Mouse (Mus musculus): ENCODE measurements around the gene Tbc1d24. TPM values are rescaled to one million over a fixed set of nuclear protein-coding genes. Genes with fewer than 3 reads are reported as not detected.
A peak's percentile ranks its signal among the peaks of the same experiment; 100 is the strongest.

Tbc1d24 gene
- total and polyA plus RNA-seq, 2 experiments, result 13.3 to 31.5 TPM

GRCm38 (mm10) chr17:24205908-24206361 lies 573 bp upstream of the Tbc1d24 start:
- Histone ChIP-seq H3K4me1 (ENCODE audit: control insufficient read depth, insufficient read depth, low read length) (peaks cover 39% of the 10 kb centered on the region), H3K4me3 (ENCODE audit: insufficient read depth, low read depth, low read length) (peak overlapping the region; percentile 82; the same call in 1 of the 2 replicates), H3K36me3 (ENCODE audit: control insufficient read depth, insufficient read depth, low read length) (no peaks in the 10 kb centered on the region), H3K27me3 (ENCODE audit: control insufficient read depth, insufficient read depth, low read length) (no peaks in the 10 kb centered on the region), H3K27ac (replicated peaks; ENCODE audit: insufficient read depth, low read depth, low read length) (peak overlapping the region; percentile 17), H3K9ac (ENCODE audit: low read depth, low read length) (peak overlapping the region; percentile 95), H3K79me2 (ENCODE audit: control insufficient read depth, insufficient read depth, low read length) (peaks cover 19% of the 10 kb centered on the region; the same call in 1 of the 2 replicates)
- 13% methylated on average over 15 of the region's 15 CpGs for WGBS
- no peak for DNase-seq (ENCODE audit: extremely low read depth, low read depth, low spot score)
- TF ChIP-seq CTCF (IDR thresholded peaks at IDR 0.05; ENCODE audit: low read depth, low read length) (no peak), POLR2A (IDR thresholded peaks at IDR 0.05; ENCODE audit: extremely low read depth, insufficient read depth, low read length) (0 out of 2 replicates have a peak, but pooled peaks have one; percentile 4)

DNA sequence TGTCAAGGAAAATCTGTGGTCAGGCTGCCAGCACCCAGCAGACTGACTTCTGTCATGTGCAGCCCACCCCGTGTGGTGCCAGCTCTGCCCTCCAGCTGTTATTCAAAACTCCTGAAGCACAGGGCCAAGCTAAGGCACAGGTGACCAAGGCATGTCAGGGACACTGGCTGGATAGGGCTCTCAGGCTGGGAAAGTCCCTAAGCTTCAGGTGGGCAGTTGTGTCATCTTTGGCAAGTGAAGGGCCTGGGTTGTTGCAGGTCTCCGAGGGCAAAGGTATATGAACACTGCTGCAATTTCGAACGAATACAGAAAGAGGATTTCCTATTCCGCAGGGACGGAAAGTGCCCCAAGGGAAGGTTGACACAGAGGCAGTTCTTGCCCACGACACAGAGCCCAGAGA lies 516 bp downstream of the Tbc1d24 start:
- no peaks in the 10 kb centered on the region for H3K36me3 ChIP-seq (ENCODE audit: control insufficient read depth, insufficient read depth, low read length)
- no peaks in the 10 kb centered on the region for H3K27me3 ChIP-seq (ENCODE audit: control insufficient read depth, insufficient read depth, low read length)
- TF ChIP-seq CTCF (IDR thresholded peaks at IDR 0.05; ENCODE audit: low read depth, low read length) (no peak), POLR2A (IDR thresholded peaks at IDR 0.05; ENCODE audit: extremely low read depth, insufficient read depth, low read length) (no peak)
- H3K4me3 ChIP-seq (ENCODE audit: insufficient read depth, low read depth, low read length), result peak overlapping the region; percentile 82
- H3K27ac ChIP-seq (replicated peaks; ENCODE audit: insufficient read depth, low read depth, low read length), result peak overlapping the region; percentile 72
- peaks cover 22% of the 10 kb centered on the region; the same call in 1 of the 2 replicates for H3K79me2 ChIP-seq (ENCODE audit: control insufficient read depth, insufficient read depth, low read length)
- WGBS, result 3% methylated on average over 7 of the region's 7 CpGs
- peak; percentile 70 for DNase-seq (ENCODE audit: extremely low read depth, low read depth, low spot score)
- peak overlapping the region; percentile 95 for H3K9ac ChIP-seq (ENCODE audit: low read depth, low read length)
- H3K4me1 ChIP-seq (ENCODE audit: control insufficient read depth, insufficient read depth, low read length), result peaks cover 29% of the 10 kb centered on the region

- Histone ChIP-seq H3K27ac (replicated peaks; ENCODE audit: insufficient read depth, low read depth, low read length) (no peak overlapping the region; the same call in 1 of the 2 replicates), H3K36me3 (ENCODE audit: control insufficient read depth, insufficient read depth, low read length) (no peaks in the 10 kb centered on the region), H3K79me2 (ENCODE audit: control insufficient read depth, insufficient read depth, low read length) (peaks cover 32% of the 10 kb centered on the region; the same call in 1 of the 2 replicates), H3K4me1 (ENCODE audit: control insufficient read depth, insufficient read depth, low read length) (peaks cover 31% of the 10 kb centered on the region), H3K27me3 (ENCODE audit: control insufficient read depth, insufficient read depth, low read length) (no peaks in the 10 kb centered on the region), H3K4me3 (ENCODE audit: insufficient read depth, low read depth, low read length) (no peak overlapping the region), H3K9ac (ENCODE audit: low read depth, low read length) (no peak overlapping the region)
- TF ChIP-seq POLR2A (IDR thresholded peaks at IDR 0.05; ENCODE audit: extremely low read depth, insufficient read depth, low read length) (no peak), CTCF (IDR thresholded peaks at IDR 0.05; ENCODE audit: low read depth, low read length) (no peak)
- WGBS, result 30% methylated on average over 3 of the region's 3 CpGs
- peak; percentile 53 for DNase-seq (ENCODE audit: extremely low read depth, low read depth, low spot score)
Observed at GRCm38 (mm10) chr17:24203611-24204534, 1.5 kb downstream of the Tbc1d24 start.

DNA sequence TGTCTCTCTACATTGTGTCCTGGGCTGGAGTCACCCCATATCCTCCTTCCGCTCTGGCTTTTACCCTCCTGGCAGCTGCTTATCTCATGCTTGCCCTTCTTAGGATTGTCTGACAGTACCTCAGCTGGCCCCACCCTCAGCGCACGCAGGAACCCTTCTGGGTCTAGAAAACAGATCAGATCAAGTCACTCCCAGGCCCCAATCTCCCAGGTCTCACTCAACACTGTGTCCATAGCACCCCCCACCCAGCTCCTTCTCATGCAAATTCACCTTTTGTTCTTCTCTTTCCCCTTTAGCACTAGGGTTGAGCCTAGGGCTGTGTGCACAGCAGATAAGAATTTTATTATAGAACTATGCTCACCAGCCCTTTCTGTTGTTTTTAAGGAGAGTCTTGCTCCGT lies 2.3 kb downstream of the Tbc1d24 start:
- Histone ChIP-seq H3K79me2 (ENCODE audit: control insufficient read depth, insufficient read depth, low read length) (peaks cover 34% of the 10 kb centered on the region; the same call in 1 of the 2 replicates), H3K4me3 (ENCODE audit: insufficient read depth, low read depth, low read length) (no peak overlapping the region), H3K36me3 (ENCODE audit: control insufficient read depth, insufficient read depth, low read length) (no peaks in the 10 kb centered on the region), H3K27ac (replicated peaks; ENCODE audit: insufficient read depth, low read depth, low read length) (no peak overlapping the region), H3K4me1 (ENCODE audit: control insufficient read depth, insufficient read depth, low read length) (peaks cover 23% of the 10 kb centered on the region), H3K27me3 (ENCODE audit: control insufficient read depth, insufficient read depth, low read length) (no peaks in the 10 kb centered on the region), H3K9ac (ENCODE audit: low read depth, low read length) (no peak overlapping the region)
- DNase-seq (ENCODE audit: extremely low read depth, low read depth, low spot score), result no peak
- 94% methylated on average over 4 of the region's 4 CpGs for WGBS
- TF ChIP-seq CTCF (IDR thresholded peaks at IDR 0.05; ENCODE audit: low read depth, low read length) (no peak), POLR2A (IDR thresholded peaks at IDR 0.05; ENCODE audit: extremely low read depth, insufficient read depth, low read length) (no peak)

DNA sequence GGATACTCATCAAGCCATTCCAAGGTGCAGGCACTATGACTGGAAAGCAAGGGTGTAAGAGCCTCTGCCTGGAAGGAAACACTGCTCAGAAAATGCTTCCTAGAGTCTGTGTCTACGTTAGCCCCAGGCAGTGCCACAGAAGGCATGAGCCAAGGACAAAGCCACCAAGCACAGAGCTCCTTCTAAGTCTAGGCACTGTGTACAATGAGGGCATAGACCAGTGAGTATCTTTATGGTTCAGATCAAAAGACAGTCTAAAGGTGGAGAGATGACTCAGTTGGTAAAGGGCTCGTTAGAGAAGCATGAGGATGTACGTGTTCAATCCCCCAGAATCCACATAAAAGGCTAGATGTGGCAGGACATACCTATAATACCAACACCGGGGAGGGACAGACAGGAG lies 4.3 kb downstream of the Tbc1d24 start:
- peaks cover 31% of the 10 kb centered on the region; the same call in 1 of the 2 replicates for H3K79me2 ChIP-seq (ENCODE audit: control insufficient read depth, insufficient read depth, low read length)
- H3K27me3 ChIP-seq (ENCODE audit: control insufficient read depth, insufficient read depth, low read length), result no peaks in the 10 kb centered on the region
- no peak overlapping the region for H3K27ac ChIP-seq (replicated peaks; ENCODE audit: insufficient read depth, low read depth, low read length)
- DNase-seq (ENCODE audit: extremely low read depth, low read depth, low spot score), result no peak
- no peak overlapping the region for H3K4me3 ChIP-seq (ENCODE audit: insufficient read depth, low read depth, low read length)
- no peak for TF ChIP-seq POLR2A (IDR thresholded peaks at IDR 0.05; ENCODE audit: extremely low read depth, insufficient read depth, low read length)
- no peak for TF ChIP-seq CTCF (IDR thresholded peaks at IDR 0.05; ENCODE audit: low read depth, low read length)
- H3K9ac ChIP-seq (ENCODE audit: low read depth, low read length), result no peak overlapping the region
- H3K36me3 ChIP-seq (ENCODE audit: control insufficient read depth, insufficient read depth, low read length), result no peaks in the 10 kb centered on the region
- H3K4me1 ChIP-seq (ENCODE audit: control insufficient read depth, insufficient read depth, low read length), result peaks cover 19% of the 10 kb centered on the region
- 90% methylated on average over 4 of the region's 4 CpGs for WGBS
